Mouse (Mus musculus) hindbrain, embryonic 13.5 days (tissue): ENCODE measurements around the gene Trabd2b. TPM values are rescaled to one million over a fixed set of nuclear protein-coding genes. Genes with fewer than 3 reads are reported as not detected.

Source experiments
- ATAC-seq: fragments of 200-750 bp; cut with Nextera tagmentation; 2 replicates; pipeline ENCODE4 v1.8.0; 2017; ENCODE audit warnings: moderate TSS enrichment; ENCODE audit not compliant: low FRiP score
- H3K27ac ChIP-seq: fragments of 300-500 bp; sonication (generic); 2 replicates; pipeline ENCODE4 v1.5.1; 2015; ENCODE audit warnings: inconsistent platforms, mild to moderate bottlenecking, moderate library complexity
- H3K27me3 ChIP-seq: fragments of 300-500 bp; sonication (generic); 2 replicates; pipeline ENCODE4 v1.6.1; 2015; ENCODE audit warnings: mild to moderate bottlenecking, inconsistent platforms
- H3K36me3 ChIP-seq: fragments of 300-500 bp; sonication (generic); 2 replicates; pipeline ENCODE4 v1.6.1; 2015; ENCODE audit warnings: mild to moderate bottlenecking, inconsistent platforms
- H3K4me1 ChIP-seq: fragments of 300-500 bp; sonication (generic); replicated peaks from 2 replicates; pipeline ENCODE4 v1.6.1; 2015; ENCODE audit warnings: inconsistent platforms
- H3K4me2 ChIP-seq: fragments of 300-500 bp; sonication (generic); 2 replicates; pipeline ENCODE4 v1.6.1; 2015; ENCODE audit warnings: inconsistent platforms, mild to moderate bottlenecking, moderate library complexity
- H3K4me3 ChIP-seq: fragments of 300-500 bp; sonication (generic); 2 replicates; pipeline ENCODE4 v1.5.1; 2015; ENCODE audit warnings: mild to moderate bottlenecking, inconsistent platforms
- H3K9ac ChIP-seq: fragments of 300-500 bp; sonication (generic); 2 replicates; pipeline ENCODE4 v1.6.1; 2015; ENCODE audit warnings: mild to moderate bottlenecking, inconsistent platforms
- H3K9me3 ChIP-seq: fragments of 300-500 bp; sonication (generic); 2 replicates; pipeline ENCODE4 v1.6.1; 2016; ENCODE audit warnings: inconsistent platforms
- WGBS: fragments of 180-500 bp; shearing (Covaris S2); methylation state at CpG from one replicate; pipeline ENCODE4 v1.1.7; 2015; 5-methylcytosine and 5-hydroxymethylcytosine counted together
- polyA plus RNA-seq: library from polyadenylated mRNA; unstranded; fragments of >200 nt; fragmentation: Nextera tagmentation; extraction: Ambion mirVana; gene quantifications from 2 replicates; pipeline ENCODE4 v1.2.1, GENCODE M21; 2015

Trabd2b gene
- polyA plus RNA-seq, 1 experiment from 2014 or later: 0.78 TPM

GRCm38 (mm10) chr4:114401993-114402731 lies 4.4 kb upstream of the Trabd2b start:
- Histone ChIP-seq H3K9me3 (no peaks in the 10 kb centered on the region), H3K4me2 (no peak overlapping the region), H3K4me3 (no peak overlapping the region), H3K9ac (no peak overlapping the region), H3K36me3 (no peaks in the 10 kb centered on the region), H3K4me1 (peaks cover 8% of the 10 kb centered on the region), H3K27me3 (peaks cover 16% of the 10 kb centered on the region), H3K27ac (no peak overlapping the region)
- WGBS: 68% methylated on average over 7 of the region's 7 CpGs
- ATAC-seq: no peak

- WGBS: under 1% methylated on average over 20 of the region's 74 CpGs
- peak; percentile 83 for ATAC-seq
- Histone ChIP-seq H3K4me3 (peak overlapping the region; percentile 74), H3K4me1 (peaks cover 22% of the 10 kb centered on the region), H3K36me3 (no peaks in the 10 kb centered on the region), H3K9ac (peak overlapping the region; percentile 79), H3K9me3 (no peaks in the 10 kb centered on the region), H3K27me3 (peaks cover 40% of the 10 kb centered on the region), H3K4me2 (peak overlapping the region; percentile 99), H3K27ac (peak overlapping the region; percentile 60)
Measured at GRCm38 (mm10) chr4:114405682-114406354, 706 bp upstream of the Trabd2b start.

- no peaks in the 10 kb centered on the region for H3K9me3 ChIP-seq
- H3K4me3 ChIP-seq: peak overlapping the region; percentile 74; the same call in 1 of the 2 replicates
- H3K27me3 ChIP-seq: peaks cover 40% of the 10 kb centered on the region
- H3K27ac ChIP-seq: no peak overlapping the region
- no peaks in the 10 kb centered on the region for H3K36me3 ChIP-seq
- no peak overlapping the region for H3K9ac ChIP-seq
- peak overlapping the region; percentile 99 for H3K4me2 ChIP-seq
- ATAC-seq: no peak
- WGBS: 76% methylated on average over 3 of the region's 3 CpGs
- H3K4me1 ChIP-seq: peaks cover 26% of the 10 kb centered on the region
Measured at GRCm38 (mm10) chr4:114407516-114407915, 992 bp downstream of the Trabd2b start.

GRCm38 (mm10) chr4:114408298-114408697 lies 1.8 kb downstream of the Trabd2b start:
- H3K4me3 ChIP-seq: no peak overlapping the region
- H3K36me3 ChIP-seq: no peaks in the 10 kb centered on the region
- H3K9ac ChIP-seq: no peak overlapping the region
- H3K27ac ChIP-seq: no peak overlapping the region
- H3K27me3 ChIP-seq: peaks cover 40% of the 10 kb centered on the region
- no peak overlapping the region for H3K4me2 ChIP-seq
- 93% methylated on average over 2 of the region's 2 CpGs for WGBS
- peaks cover 26% of the 10 kb centered on the region for H3K4me1 ChIP-seq
- no peaks in the 10 kb centered on the region for H3K9me3 ChIP-seq
- no peak for ATAC-seq

- Histone ChIP-seq H3K27ac (no peak overlapping the region), H3K4me2 (no peak overlapping the region; the same call in 1 of the 2 replicates), H3K4me1 (peaks cover 26% of the 10 kb centered on the region), H3K4me3 (no peak overlapping the region), H3K9ac (no peak overlapping the region), H3K36me3 (no peaks in the 10 kb centered on the region), H3K9me3 (no peaks in the 10 kb centered on the region), H3K27me3 (peaks cover 40% of the 10 kb centered on the region)
- WGBS: 69% methylated on average over 18 of the region's 18 CpGs
- no peak for ATAC-seq
Measured at GRCm38 (mm10) chr4:114408890-114409480, 2.5 kb downstream of the Trabd2b start.

GRCm38 (mm10) chr4:114409511-114409910 lies 3.0 kb downstream of the Trabd2b start:
- H3K36me3 ChIP-seq: no peaks in the 10 kb centered on the region
- no peak overlapping the region for H3K4me2 ChIP-seq
- no peak for ATAC-seq
- peaks cover 26% of the 10 kb centered on the region for H3K4me1 ChIP-seq
- peaks cover 42% of the 10 kb centered on the region for H3K27me3 ChIP-seq
- no peak overlapping the region for H3K27ac ChIP-seq
- no peak overlapping the region for H3K4me3 ChIP-seq
- no peaks in the 10 kb centered on the region for H3K9me3 ChIP-seq
- H3K9ac ChIP-seq: no peak overlapping the region

- WGBS: 10% methylated on average over 3 of the region's 3 CpGs
- Histone ChIP-seq H3K9me3 (no peaks in the 10 kb centered on the region), H3K27ac (peak overlapping the region; percentile 30; the same call in 1 of the 2 replicates), H3K4me3 (no peak overlapping the region), H3K9ac (no peak overlapping the region), H3K4me2 (no peak overlapping the region), H3K27me3 (peaks cover 40% of the 10 kb centered on the region), H3K36me3 (no peaks in the 10 kb centered on the region), H3K4me1 (peaks cover 26% of the 10 kb centered on the region)
- ATAC-seq: no peak
Measured at GRCm38 (mm10) chr4:114410026-114410425, 3.5 kb downstream of the Trabd2b start.

- no peaks in the 10 kb centered on the region for H3K9me3 ChIP-seq
- 2% methylated on average over 11 of the region's 11 CpGs for WGBS
- peak overlapping the region; percentile 20 for H3K4me2 ChIP-seq
- peak overlapping the region; percentile 30; the same call in 1 of the 2 replicates for H3K27ac ChIP-seq
- H3K4me3 ChIP-seq: no peak overlapping the region
- peaks cover 26% of the 10 kb centered on the region for H3K4me1 ChIP-seq
- ATAC-seq: no peak
- H3K27me3 ChIP-seq: peaks cover 39% of the 10 kb centered on the region
- H3K9ac ChIP-seq: no peak overlapping the region
- no peaks in the 10 kb centered on the region for H3K36me3 ChIP-seq
Measured at GRCm38 (mm10) chr4:114410443-114410842, 3.9 kb downstream of the Trabd2b start.

- Histone ChIP-seq H3K4me2 (peak overlapping the region; percentile 20), H3K27me3 (peaks cover 39% of the 10 kb centered on the region), H3K4me1 (peaks cover 26% of the 10 kb centered on the region), H3K9ac (no peak overlapping the region), H3K9me3 (no peaks in the 10 kb centered on the region), H3K36me3 (no peaks in the 10 kb centered on the region), H3K4me3 (no peak overlapping the region), H3K27ac (no peak overlapping the region)
- ATAC-seq: no peak
- 43% methylated on average over 9 of the region's 9 CpGs for WGBS
Measured at GRCm38 (mm10) chr4:114410958-114411661, 4.6 kb downstream of the Trabd2b start.

- Histone ChIP-seq H3K27ac (no peak overlapping the region), H3K9ac (no peak overlapping the region), H3K27me3 (peaks cover 32% of the 10 kb centered on the region), H3K36me3 (no peaks in the 10 kb centered on the region), H3K4me1 (peaks cover 24% of the 10 kb centered on the region), H3K4me3 (no peak overlapping the region), H3K4me2 (no peak overlapping the region), H3K9me3 (no peaks in the 10 kb centered on the region)
- ATAC-seq: no peak
- WGBS: 54% methylated on average over 6 of the region's 6 CpGs
Measured at GRCm38 (mm10) chr4:114411846-114412390, 5.4 kb downstream of the Trabd2b start.

- no peak overlapping the region for H3K27ac ChIP-seq
- no peak overlapping the region for H3K4me3 ChIP-seq
- peaks cover 3% of the 10 kb centered on the region for H3K27me3 ChIP-seq
- no peak overlapping the region for H3K9ac ChIP-seq
- no peak overlapping the region for H3K4me2 ChIP-seq
- 51% methylated on average over 16 of the region's 16 CpGs for WGBS
- ATAC-seq: no peak
- peaks cover 7% of the 10 kb centered on the region; the same call in 1 of the 2 replicates for H3K4me1 ChIP-seq
- H3K9me3 ChIP-seq: no peaks in the 10 kb centered on the region
- no peaks in the 10 kb centered on the region for H3K36me3 ChIP-seq
Measured at GRCm38 (mm10) chr4:114415925-114416645, 9.6 kb downstream of the Trabd2b start.
